Comparison of ENCODE assay signal across 9 mouse cellular contexts in genomic region chr1:37341914-37342313, GRCm38 (mm10). TPM values are rescaled to one million over a fixed set of nuclear protein-coding genes. Genes with fewer than 3 reads are reported as not detected.
DNase-seq lines count a peak whose midpoint lies in the region; ATAC-seq and TF ChIP-seq lines count a peak whose summit lies in the region.
"Had no signal": no experiment of that assay in that cellular context is flagged by ENCODE, and none has a peak within 500 bp of the region (broad histone marks: within the 10 kb centered on the region; RNA-seq: fewer than 3 reads in every experiment).

No protein-coding gene starts in this region.

- TF ChIP-seq CTCF in forebrain, postnatal 0 days (IDR thresholded peaks at IDR 0.05; ENCODE audit: low read depth): no peak

- H3K4me2 ChIP-seq in forebrain, postnatal 0 days (ENCODE audit: low read depth): no peak overlapping the region
- no peak overlapping the region for H3K4me2 ChIP-seq in forebrain, embryonic 11.5 days (ENCODE audit: low read depth, low read length, severe bottlenecking)
- H3K4me2 ChIP-seq in lung, embryonic 15.5 days: no peak overlapping the region
- no peak overlapping the region for H3K4me2 ChIP-seq in stomach, embryonic 16.5 days (ENCODE audit: low read depth, low read length)

- no peak overlapping the region for H3K27ac ChIP-seq in forebrain, postnatal 0 days (ENCODE audit: low read depth, low read length)
- H3K27ac ChIP-seq in forebrain, embryonic 11.5 days (ENCODE audit: low read depth, low read length): no peak overlapping the region
- no peak overlapping the region for H3K27ac ChIP-seq in lung, embryonic 15.5 days
- H3K27ac ChIP-seq in stomach, embryonic 16.5 days (ENCODE audit: low read length): no peak overlapping the region

- H3K9ac ChIP-seq in forebrain, postnatal 0 days: no peak overlapping the region
- no peak overlapping the region for H3K9ac ChIP-seq in forebrain, embryonic 11.5 days (ENCODE audit: low read length)
- H3K9ac ChIP-seq in lung, embryonic 15.5 days: no peak overlapping the region
- no peak overlapping the region for H3K9ac ChIP-seq in stomach, embryonic 16.5 days (ENCODE audit: low read length)

- 84% methylated on average over 4 of the region's 4 CpGs for WGBS in forebrain, postnatal 0 days
- WGBS in forebrain, embryonic 11.5 days: 85% methylated on average over 4 of the region's 4 CpGs
- WGBS in lung, embryonic 15.5 days: 67% methylated on average over 4 of the region's 4 CpGs
- WGBS in stomach, embryonic 16.5 days: 47% methylated on average over 4 of the region's 4 CpGs

- no peak overlapping the region for H3K4me3 ChIP-seq in forebrain, postnatal 0 days (ENCODE audit: low read depth, low read length)
- H3K4me3 ChIP-seq in forebrain, embryonic 11.5 days (ENCODE audit: low read depth, low read length): no peak overlapping the region
- no peak overlapping the region for H3K4me3 ChIP-seq in lung, embryonic 15.5 days
- no peak overlapping the region for H3K4me3 ChIP-seq in stomach, embryonic 16.5 days (replicated peaks; ENCODE audit: low read length)
- H3K4me3 ChIP-seq: megakaryocyte, embryonic 14.5 days had no signal

- no peaks in the 10 kb centered on the region for H3K27me3 ChIP-seq in forebrain, postnatal 0 days (ENCODE audit: insufficient read depth, low read length)
- H3K27me3 ChIP-seq in forebrain, embryonic 11.5 days (ENCODE audit: control insufficient read depth, insufficient read depth, low read length): no peaks in the 10 kb centered on the region
- H3K27me3 ChIP-seq in lung, embryonic 15.5 days: no peaks in the 10 kb centered on the region
- H3K27me3 ChIP-seq in stomach, embryonic 16.5 days (ENCODE audit: control insufficient read depth, insufficient read depth, low read length): no peaks in the 10 kb centered on the region

- ATAC-seq in forebrain, postnatal 0 days: peak; percentile 73
- ATAC-seq in forebrain, embryonic 11.5 days (replicated peaks; ENCODE audit: low FRiP score): no peak
- peak; percentile 31; the same call in 1 of the 2 replicates for ATAC-seq in lung, embryonic 15.5 days (ENCODE audit: borderline replicate concordance, extremely low read depth, low FRiP score, low TSS enrichment)
- ATAC-seq in stomach, embryonic 16.5 days (ENCODE audit: insufficient read depth, low FRiP score): peak; percentile 70

- no peaks in the 10 kb centered on the region for H3K9me3 ChIP-seq in forebrain, postnatal 0 days (ENCODE audit: low read length)
- no peaks in the 10 kb centered on the region for H3K9me3 ChIP-seq in forebrain, embryonic 11.5 days (ENCODE audit: control insufficient read depth, low read length)
- H3K9me3 ChIP-seq in lung, embryonic 15.5 days: no peaks in the 10 kb centered on the region
- no peaks in the 10 kb centered on the region for H3K9me3 ChIP-seq in stomach, embryonic 16.5 days (replicated peaks; ENCODE audit: control insufficient read depth, low read length)
- H3K9me3 ChIP-seq: megakaryocyte, embryonic 14.5 days had no signal

- DNase-seq in forebrain, postnatal 0 days: no peak
- DNase-seq in forebrain, embryonic 11.5 days (ENCODE audit: low spot score): no peak
- DNase-seq in lung, postnatal 36 days: no peak
- peak; percentile 34 for DNase-seq in heart, postnatal 4 days
- DNase-seq in right cerebral cortex, adult 18-20 months: no peak
- DNase-seq in layer of hippocampus, adult 8-10 months (ENCODE audit: low spot score in 2 of 2): no peak

- peaks cover 2% of the 10 kb centered on the region; the same call in 1 of the 2 replicates for H3K4me1 ChIP-seq in forebrain, postnatal 0 days (ENCODE audit: insufficient read depth)
- no peaks in the 10 kb centered on the region for H3K4me1 ChIP-seq in forebrain, embryonic 11.5 days (replicated peaks; ENCODE audit: control insufficient read depth, insufficient read depth, low read length)
- H3K4me1 ChIP-seq in lung, embryonic 15.5 days: peaks cover 28% of the 10 kb centered on the region
- H3K4me1 ChIP-seq in stomach, embryonic 16.5 days (ENCODE audit: control insufficient read depth, insufficient read depth, low read length): peaks cover 4% of the 10 kb centered on the region; the same call in 1 of the 2 replicates

- H3K36me3 ChIP-seq in forebrain, postnatal 0 days (ENCODE audit: insufficient read depth): no peaks in the 10 kb centered on the region
- H3K36me3 ChIP-seq in forebrain, embryonic 11.5 days (ENCODE audit: control insufficient read depth, insufficient read depth, low read length): no peaks in the 10 kb centered on the region
- no peaks in the 10 kb centered on the region for H3K36me3 ChIP-seq in lung, embryonic 15.5 days
- H3K36me3 ChIP-seq in stomach, embryonic 16.5 days (ENCODE audit: control insufficient read depth, insufficient read depth, low read length): no peaks in the 10 kb centered on the region

RNA-seq across cellular contexts. Expression of gene Inpp4a, which starts 42.2 kb away (rescaled TPM):
- total RNA-seq in forebrain, postnatal 0 days (2014; rRNA removed): 34.3 and 41.2 TPM in 2 replicates
- polyA plus RNA-seq in forebrain, postnatal 0 days (2015; fragmentation: Nextera tagmentation; extraction: Ambion mirVana): 52.0 and 72.1 TPM in 2 replicates
- polyA plus RNA-seq in forebrain, embryonic 11.5 days (2014; fragmentation: Nextera tagmentation; extraction: Ambion mirVana): 16.9 and 17.0 TPM in 2 replicates
- polyA plus RNA-seq in lung, embryonic 15.5 days (2015; fragmentation: Nextera tagmentation; extraction: Ambion mirVana): 12.0 and 13.6 TPM in 2 replicates
- total RNA-seq in heart, postnatal 4 days (2021): 10 to 100 TPM; 17.2 to 18.7 TPM
- polyA plus RNA-seq in stomach, embryonic 16.5 days (2015; fragmentation: Nextera tagmentation; extraction: Ambion mirVana): 18.2 and 18.8 TPM in 2 replicates
- total RNA-seq in layer of hippocampus, adult 8-10 months (2022): 100 to 1,000 TPM; 157 to 181 (median 168) TPM
